Mouse (Mus musculus) midbrain, postnatal 0 days (tissue): ENCODE results near the gene H13. TPM values are rescaled to one million over a fixed set of nuclear protein-coding genes. Genes with fewer than 3 reads are reported as not detected.

ENCODE experiments used
- ATAC-seq: fragments of 200-750 bp; cut with Nextera tagmentation; 2 replicates; pipeline ENCODE4 v1.8.0; 2017; ENCODE audit warnings: moderate number of reproducible peaks, mild to moderate bottlenecking, moderate TSS enrichment, moderate library complexity; ENCODE audit not compliant: low FRiP score
- DNase-seq: peaks from one replicate; pipeline ENCODE4 v3.0.0-alpha.2; 2015; ENCODE audit warnings: low spot score
- H3K27ac ChIP-seq: fragments of 300-500 bp; sonication (generic); 2 replicates; pipeline ENCODE4 v1.5.1; 2014; ENCODE audit warnings: low read depth, mild to moderate bottlenecking, low read length, mixed read lengths
- H3K27me3 ChIP-seq: fragments of 300-500 bp; sonication (generic); 2 replicates; pipeline ENCODE4 v1.6.1; 2014; ENCODE audit warnings: low read length, control low read depth, mixed read lengths; ENCODE audit not compliant: insufficient read depth
- H3K36me3 ChIP-seq: fragments of 300-500 bp; sonication (generic); 2 replicates; pipeline ENCODE4 v1.6.1; 2014; ENCODE audit warnings: low read length, control low read depth, mixed read lengths; ENCODE audit not compliant: insufficient read depth
- H3K4me1 ChIP-seq: fragments of 300-500 bp; sonication (generic); 2 replicates; pipeline ENCODE4 v1.6.1; 2014; ENCODE audit warnings: mild to moderate bottlenecking, control low read depth, antibody characterized with exemption, low read length, mixed read lengths; ENCODE audit not compliant: insufficient read depth
- H3K4me2 ChIP-seq: fragments of 300-500 bp; sonication (generic); 2 replicates; pipeline ENCODE4 v1.6.1; 2014; ENCODE audit warnings: low read depth, mild to moderate bottlenecking, low read length, mixed read lengths; ENCODE audit not compliant: poor library complexity, severe bottlenecking
- H3K4me3 ChIP-seq: fragments of 300-500 bp; sonication (generic); 2 replicates; pipeline ENCODE4 v1.5.1; 2014; ENCODE audit warnings: low read depth, mild to moderate bottlenecking, low read length, moderate library complexity
- H3K9ac ChIP-seq: fragments of 300-500 bp; sonication (generic); replicated peaks from 2 replicates; pipeline ENCODE4 v1.6.1; 2014; ENCODE audit warnings: mild to moderate bottlenecking, low read length, moderate library complexity, mixed read lengths; ENCODE audit not compliant: poor library complexity, severe bottlenecking
- H3K9me3 ChIP-seq: fragments of 300-500 bp; sonication (generic); 2 replicates; pipeline ENCODE4 v1.6.1; 2016; ENCODE audit warnings: low read length, control low read depth
- CTCF ChIP-seq: IDR thresholded peaks from 2 replicates; pipeline ENCODE4 v1.5.1; 2016; ENCODE audit warnings: antibody characterized with exemption, mild to moderate bottlenecking
- WGBS: fragments of 180-500 bp; shearing (Covaris S2); extraction: QIAGEN DNeasy Blood & Tissue Kit; methylation state at CpG from one replicate; pipeline ENCODE4 v1.1.7; 2014; 5-methylcytosine and 5-hydroxymethylcytosine counted together
- polyA plus RNA-seq: library from polyadenylated mRNA; unstranded; fragments of >200 nt; fragmentation: Nextera tagmentation; extraction: Ambion mirVana; gene quantifications from 2 replicates; pipeline ENCODE4 v1.2.1, GENCODE M21; 2015
- total RNA-seq: library from RNA; depleted of rRNA; stranded (reverse); fragments of >200 nt; gene quantifications from 2 replicates; pipeline ENCODE4 v1.2.3, GENCODE M21; 2014

Gene H13
- total and polyA plus RNA-seq, 2 experiments from 2014 or later, result 166 to 175 TPM

DNA sequence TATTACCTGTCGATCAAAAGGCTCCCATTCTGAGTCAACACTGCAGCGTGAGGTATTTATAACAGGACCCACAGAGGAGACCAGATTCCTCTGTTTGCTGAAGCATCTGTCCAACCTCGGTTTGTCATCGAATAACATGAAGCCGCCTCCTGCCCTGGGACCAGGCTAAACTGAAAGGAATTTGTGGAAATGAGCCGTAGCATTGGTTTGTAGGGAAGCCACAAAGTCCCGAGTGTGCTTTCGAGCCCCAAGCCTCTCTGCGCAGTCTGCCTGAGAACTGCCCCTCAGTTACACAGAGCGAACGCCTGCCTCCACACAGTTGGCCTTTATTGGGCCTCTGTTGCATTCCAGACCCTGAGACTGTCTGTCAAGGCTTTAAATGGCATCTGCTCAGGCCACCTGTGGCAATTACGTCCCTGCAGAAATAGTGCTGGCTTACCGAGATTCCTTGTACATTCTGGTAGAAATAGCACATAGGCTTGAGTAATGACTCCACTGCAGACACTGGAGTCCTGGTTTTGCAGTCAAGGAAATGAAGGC lies 6.1 kb downstream of the H13 start:
- H3K9ac ChIP-seq, result no peak overlapping the region
- H3K4me1 ChIP-seq, result peaks cover 15% of the 10 kb centered on the region
- H3K36me3 ChIP-seq, result peaks cover 31% of the 10 kb centered on the region
- H3K27me3 ChIP-seq, result no peaks in the 10 kb centered on the region
- H3K27ac ChIP-seq, result no peak overlapping the region
- no peak for TF ChIP-seq CTCF
- H3K4me2 ChIP-seq, result no peak overlapping the region
- WGBS, result 87% methylated on average over 13 of the region's 13 CpGs
- no peaks in the 10 kb centered on the region for H3K9me3 ChIP-seq
- no peak overlapping the region for H3K4me3 ChIP-seq
- ATAC-seq (no peak), DNase-seq (no peak)

- TF ChIP-seq CTCF, result peak; percentile 92
- H3K4me2 ChIP-seq, result no peak overlapping the region
- H3K27ac ChIP-seq, result no peak overlapping the region
- ATAC-seq (peak; percentile 71; the same call in 1 of the 2 replicates), DNase-seq (peak; percentile 84)
- H3K27me3 ChIP-seq, result no peaks in the 10 kb centered on the region
- H3K4me3 ChIP-seq, result no peak overlapping the region
- H3K4me1 ChIP-seq, result 0 out of 2 replicates have a peak, but pooled peaks cover 3% of the 10 kb centered on the region
- peaks cover 52% of the 10 kb centered on the region for H3K36me3 ChIP-seq
- no peaks in the 10 kb centered on the region for H3K9me3 ChIP-seq
- WGBS, result 40% methylated on average over 3 of the region's 3 CpGs
- H3K9ac ChIP-seq, result no peak overlapping the region
Measured at GRCm38 (mm10) chr2:152678302-152678701, 9.0 kb downstream of the H13 start.

DNA sequence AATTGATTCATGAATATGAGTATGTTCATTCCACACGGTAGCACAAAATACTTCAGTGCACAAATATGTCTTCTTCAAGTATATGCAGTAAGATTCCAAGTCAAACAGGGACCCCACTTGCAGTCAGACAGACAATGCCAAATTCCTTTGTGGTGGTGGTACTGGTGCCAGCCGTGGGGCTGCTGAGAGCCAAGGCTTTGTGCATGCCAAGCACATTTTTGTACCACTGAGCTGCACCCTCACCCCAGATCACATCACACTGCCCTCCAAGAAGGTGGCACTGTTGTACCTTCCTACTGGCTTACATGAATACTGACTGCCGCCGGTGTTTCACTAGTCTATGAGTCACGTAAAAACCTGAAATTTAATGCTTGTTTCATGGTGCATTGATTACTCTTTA lies 9.7 kb downstream of the H13 start:
- WGBS, result 80% methylated on average over 5 of the region's 5 CpGs
- ATAC-seq (no peak), DNase-seq (no peak)
- Histone ChIP-seq H3K36me3 (peaks cover 59% of the 10 kb centered on the region), H3K4me1 (0 out of 2 replicates have a peak, but pooled peaks cover 3% of the 10 kb centered on the region), H3K9me3 (no peaks in the 10 kb centered on the region), H3K4me3 (no peak overlapping the region), H3K27ac (no peak overlapping the region), H3K27me3 (no peaks in the 10 kb centered on the region), H3K4me2 (no peak overlapping the region), H3K9ac (no peak overlapping the region)
- TF ChIP-seq CTCF, result no peak

GRCm38 (mm10) chr2:152679701-152680355 lies 10.6 kb downstream of the H13 start:
- 69% methylated on average over 8 of the region's 8 CpGs for WGBS
- ATAC-seq (peak; percentile 44), DNase-seq (peak; percentile 71)
- no peaks in the 10 kb centered on the region for H3K27me3 ChIP-seq
- no peak overlapping the region for H3K4me3 ChIP-seq
- no peaks in the 10 kb centered on the region for H3K4me1 ChIP-seq
- TF ChIP-seq CTCF, result no peak
- no peak overlapping the region for H3K9ac ChIP-seq
- H3K9me3 ChIP-seq, result no peaks in the 10 kb centered on the region
- 0 out of 2 replicates have a peak overlapping the region, but pooled peaks have one; percentile 26 for H3K27ac ChIP-seq
- H3K36me3 ChIP-seq, result peaks cover 68% of the 10 kb centered on the region
- H3K4me2 ChIP-seq, result no peak overlapping the region

DNA sequence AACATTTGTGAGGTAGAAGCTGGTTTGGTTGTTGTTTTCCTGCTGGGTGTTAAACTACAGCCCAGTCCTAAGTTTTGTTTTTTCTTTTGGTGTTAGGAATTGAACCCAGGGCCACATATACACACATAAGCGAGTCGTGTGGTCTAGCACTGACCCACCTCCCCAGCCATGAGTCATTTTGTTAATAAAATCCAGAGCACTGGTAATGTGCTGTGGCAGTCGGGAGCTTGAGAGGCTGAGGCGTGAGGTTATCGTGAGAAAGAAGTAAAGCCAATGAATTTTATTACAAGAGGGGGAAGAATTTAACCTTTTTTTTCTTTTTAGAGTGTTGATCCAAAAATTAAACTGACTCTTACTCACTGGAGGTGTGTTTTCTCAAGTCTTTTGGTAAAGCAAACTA lies 13.8 kb downstream of the H13 start:
- no peak for TF ChIP-seq CTCF
- H3K4me1 ChIP-seq, result no peaks in the 10 kb centered on the region
- ATAC-seq, result no peak
- 94% methylated on average over 5 of the region's 5 CpGs for WGBS
- H3K36me3 ChIP-seq, result peaks cover 81% of the 10 kb centered on the region
- H3K9ac ChIP-seq, result no peak overlapping the region
- no peaks in the 10 kb centered on the region for H3K9me3 ChIP-seq
- no peak overlapping the region for H3K27ac ChIP-seq
- H3K4me3 ChIP-seq, result no peak overlapping the region
- no peak overlapping the region for H3K4me2 ChIP-seq
- H3K27me3 ChIP-seq, result no peaks in the 10 kb centered on the region
- DNase-seq, result no peak

DNA sequence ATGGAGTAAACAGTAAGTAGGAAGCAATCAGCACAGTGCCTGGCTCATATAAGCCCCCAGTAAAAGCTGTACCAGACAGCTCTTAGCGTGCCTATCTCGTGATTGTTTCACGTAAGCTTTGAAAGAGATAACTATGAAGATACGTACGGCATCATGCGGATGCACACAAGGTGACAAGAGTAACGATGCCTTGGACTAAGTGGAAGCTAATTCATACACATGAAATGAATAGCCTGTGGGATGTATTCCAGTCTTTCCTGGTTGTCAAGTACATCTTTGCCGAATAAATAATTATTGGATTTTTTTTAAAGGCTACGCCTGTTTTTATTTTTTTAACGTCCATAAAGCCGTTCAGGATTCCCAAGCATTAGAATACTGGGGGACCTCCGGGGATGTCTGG lies 17.1 kb downstream of the H13 start:
- no peak overlapping the region for H3K9ac ChIP-seq
- H3K4me2 ChIP-seq, result peak overlapping the region; percentile 20
- peaks cover 79% of the 10 kb centered on the region for H3K36me3 ChIP-seq
- H3K27ac ChIP-seq, result peak overlapping the region; percentile 62
- DNase-seq (no peak), ATAC-seq (peak; percentile 20; the same call in 1 of the 2 replicates)
- no peaks in the 10 kb centered on the region for H3K27me3 ChIP-seq
- 60% methylated on average over 12 of the region's 12 CpGs for WGBS
- no peak overlapping the region for H3K4me3 ChIP-seq
- TF ChIP-seq CTCF, result no peak
- no peaks in the 10 kb centered on the region for H3K9me3 ChIP-seq
- H3K4me1 ChIP-seq, result no peaks in the 10 kb centered on the region
